Mouse (Mus musculus): ENCODE measurements at regions not wholly inside any gene's neighbourhood (a gene's known extent, or its start where the extent isn't known, plus 50 kb on each side); places are given as distances from the start of the nearest gene placed in this dataset.

GRCm38 (mm10) chr8:65208791-65209190, 79.4 kb upstream of the BC030870 start:
- DNase-seq (ENCODE audit: low read depth, low spot score) = no peak

DNA sequence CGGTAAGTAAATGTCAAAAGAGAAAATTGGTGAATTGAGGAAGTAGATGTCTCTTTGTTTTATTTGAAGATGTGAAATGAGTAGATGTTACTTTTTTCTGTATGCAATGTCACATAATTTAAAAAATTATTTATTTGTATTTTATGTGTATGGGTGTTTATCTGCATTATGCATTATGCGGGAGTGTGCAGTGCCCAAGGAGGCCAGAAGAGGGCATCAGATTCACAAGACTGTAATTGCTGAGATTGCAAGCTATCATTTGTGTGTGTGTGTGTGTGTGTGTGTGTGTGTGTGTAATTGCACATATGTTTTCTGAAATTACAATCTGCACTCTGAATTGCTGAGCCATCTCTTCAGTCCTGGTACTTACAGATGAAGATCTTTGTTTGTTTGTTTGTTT, 76.8 kb upstream of the BC030870 start:
- DNase-seq (ENCODE audit: low read depth, low spot score) = no peak

DNA sequence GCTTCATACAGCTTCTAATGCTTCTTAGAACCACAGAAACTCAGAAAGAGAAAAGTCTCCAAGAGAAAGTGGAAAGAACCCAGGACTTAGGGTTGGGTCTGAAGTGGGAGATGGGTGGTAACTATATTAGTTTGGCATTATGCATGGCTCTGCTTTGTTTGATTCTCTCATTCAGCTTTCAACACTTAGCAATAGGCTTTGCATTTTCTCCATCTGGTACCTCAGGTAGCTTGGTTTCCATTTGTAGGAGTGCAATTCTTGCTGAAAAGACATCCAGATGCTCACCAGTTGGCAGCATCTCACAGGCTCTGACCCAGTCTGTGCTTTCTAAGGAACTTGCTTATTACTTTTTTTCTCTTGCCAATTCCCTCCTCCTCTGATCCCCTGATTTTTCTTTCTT, 65.3 kb upstream of the BC030870 start:
- DNase-seq (ENCODE audit: low read depth, low spot score) = no peak

DNA sequence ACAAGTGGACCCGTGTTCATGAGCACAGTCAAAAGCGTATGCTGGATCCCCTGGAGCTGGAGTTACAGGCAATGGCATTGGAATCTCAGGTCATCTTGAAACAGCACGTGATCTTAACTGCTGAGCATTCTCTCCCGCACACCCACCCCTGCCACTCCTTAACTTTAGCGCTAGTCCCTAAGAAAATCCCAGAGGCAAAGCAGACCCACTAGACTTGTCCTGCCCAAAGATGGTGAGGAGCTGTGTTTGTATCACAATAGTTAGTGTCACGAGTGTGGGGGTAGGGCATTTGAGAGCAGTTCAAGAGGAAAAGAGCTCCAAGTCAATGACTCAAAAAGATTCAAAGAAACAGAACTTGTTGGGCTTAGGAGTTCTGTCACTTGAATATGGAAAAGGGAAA, 64.9 kb upstream of the BC030870 start:
- DNase-seq (ENCODE audit: low read depth, low spot score) = no peak

- DNase-seq (ENCODE audit: low read depth, low spot score) = no peak
Measured at GRCm38 (mm10) chr8:65182346-65182745, 53.0 kb upstream of the BC030870 start.

- DNase-seq (ENCODE audit: low read depth, low spot score) = peak; percentile 7
Measured at GRCm38 (mm10) chr8:65180447-65180846, 51.1 kb upstream of the BC030870 start.

Data from forelimb bud, embryonic 11.5 days (tissue).